Mouse (Mus musculus) cerebellum, adult 11-12 months (tissue): ENCODE results near the gene Arl15.

Experiments
- DNase-seq: peaks from one replicate; pipeline ENCODE4 v3.0.0; 2022

Arl15 gene

GRCm38 (mm10) chr13:114162753-114163152 is 368.4 kb downstream of the Arl15 start:
- DNase-seq: no peak

GRCm38 (mm10) chr13:114165616-114166015 is 371.3 kb downstream of the Arl15 start:
- no peak for DNase-seq

- DNase-seq: no peak
Observed at GRCm38 (mm10) chr13:114166439-114167183, 372.3 kb downstream of the Arl15 start.

- DNase-seq: no peak
Observed at GRCm38 (mm10) chr13:114170061-114170460, 375.8 kb downstream of the Arl15 start.

- no peak for DNase-seq
Observed at GRCm38 (mm10) chr13:114171465-114171864, 377.2 kb downstream of the Arl15 start.

GRCm38 (mm10) chr13:114188107-114188506 is 393.8 kb downstream of the Arl15 start:
- DNase-seq: no peak

- no peak for DNase-seq
Observed at GRCm38 (mm10) chr13:114188801-114189200, 394.5 kb downstream of the Arl15 start.

GRCm38 (mm10) chr13:114189441-114189840 is 395.1 kb downstream of the Arl15 start:
- DNase-seq: no peak

- DNase-seq: no peak
Observed at GRCm38 (mm10) chr13:114190898-114191297, 396.6 kb downstream of the Arl15 start.

GRCm38 (mm10) chr13:114198252-114198799 is 404.0 kb downstream of the Arl15 start:
- DNase-seq: no peak

- DNase-seq: no peak
Observed at GRCm38 (mm10) chr13:114199746-114200145, 405.4 kb downstream of the Arl15 start.

GRCm38 (mm10) chr13:114200545-114200944 is 406.2 kb downstream of the Arl15 start:
- no peak for DNase-seq

- no peak for DNase-seq
Observed at GRCm38 (mm10) chr13:114202806-114203570, 408.7 kb downstream of the Arl15 start.
